Mouse (Mus musculus) stomach, postnatal 0 days (tissue): ENCODE results near the gene Gnat1. TPM values are rescaled to one million over a fixed set of nuclear protein-coding genes. Genes with fewer than 3 reads are reported as not detected.
"Not testable (repeated sequence)": the region's sequence is repeated elsewhere in the genome, so short reads cannot be mapped to it uniquely, and the experiment has no call there.

Source experiments
- ATAC-seq: fragments of 200-750 bp; cut with Nextera tagmentation; 2 replicates; pipeline ENCODE4 v1.8.0; 2017; ENCODE audit not compliant: low FRiP score, low TSS enrichment
- DNase-seq: peaks from one replicate; pipeline ENCODE4 v3.0.0-alpha.2; 2016; ENCODE audit warnings: low spot score
- H3K27ac ChIP-seq: fragments of 300-500 bp; sonication (generic); replicated peaks from 2 replicates; pipeline ENCODE4 v1.5.1; 2014; ENCODE audit warnings: mild to moderate bottlenecking, control low read depth
- H3K27me3 ChIP-seq: fragments of 300-500 bp; sonication (generic); 2 replicates; pipeline ENCODE4 v1.6.1; 2014; ENCODE audit warnings: low read length; ENCODE audit not compliant: control insufficient read depth, insufficient read depth
- H3K36me3 ChIP-seq: fragments of 300-500 bp; sonication (generic); 2 replicates; pipeline ENCODE4 v1.6.1; 2014; ENCODE audit warnings: low read length, mixed read lengths; ENCODE audit not compliant: control insufficient read depth, insufficient read depth
- H3K4me1 ChIP-seq: fragments of 300-500 bp; sonication (generic); replicated peaks from 2 replicates; pipeline ENCODE4 v1.6.1; 2014; ENCODE audit warnings: antibody characterized with exemption; ENCODE audit not compliant: control insufficient read depth, insufficient read depth
- H3K4me2 ChIP-seq: fragments of 300-500 bp; sonication (generic); replicated peaks from 2 replicates; pipeline ENCODE4 v1.6.1; 2014; ENCODE audit warnings: low read depth, mild to moderate bottlenecking, control low read depth, moderate library complexity
- H3K4me3 ChIP-seq: fragments of 300-500 bp; sonication (generic); 2 replicates; pipeline ENCODE4 v1.5.1; 2014; ENCODE audit warnings: low read depth, low read length, control low read depth
- H3K9ac ChIP-seq: fragments of 300-500 bp; sonication (generic); 2 replicates; pipeline ENCODE4 v1.6.1; 2014; ENCODE audit warnings: mild to moderate bottlenecking, low read length, control low read depth, mixed read lengths
- H3K9me3 ChIP-seq: fragments of 300-500 bp; sonication (generic); 2 replicates; pipeline ENCODE4 v1.6.1; 2016; ENCODE audit warnings: low read length; ENCODE audit not compliant: control insufficient read depth
- CTCF ChIP-seq: IDR thresholded peaks from 2 replicates; pipeline ENCODE4 v1.5.1; 2016; ENCODE audit warnings: antibody characterized with exemption, low read depth, mild to moderate bottlenecking, moderate library complexity
- EP300 ChIP-seq: optimal IDR thresholded peaks from 2 replicates; pipeline ENCODE3; 2016; ENCODE audit warnings: antibody characterized with exemption
- WGBS: fragments of 180-500 bp; shearing (Covaris S2); extraction: QIAGEN DNeasy Blood & Tissue Kit; methylation state at CpG from one replicate; pipeline ENCODE4 v1.1.7; 2014; 5-methylcytosine and 5-hydroxymethylcytosine counted together
- polyA plus RNA-seq: library from polyadenylated mRNA; unstranded; fragments of >200 nt; fragmentation: Nextera tagmentation; extraction: Ambion mirVana; gene quantifications from 2 replicates; pipeline ENCODE4 v1.2.1, GENCODE M21; 2015

Gnat1 gene
- polyA plus RNA-seq, 1 experiment from 2014 or later, result 2.9 TPM

DNA sequence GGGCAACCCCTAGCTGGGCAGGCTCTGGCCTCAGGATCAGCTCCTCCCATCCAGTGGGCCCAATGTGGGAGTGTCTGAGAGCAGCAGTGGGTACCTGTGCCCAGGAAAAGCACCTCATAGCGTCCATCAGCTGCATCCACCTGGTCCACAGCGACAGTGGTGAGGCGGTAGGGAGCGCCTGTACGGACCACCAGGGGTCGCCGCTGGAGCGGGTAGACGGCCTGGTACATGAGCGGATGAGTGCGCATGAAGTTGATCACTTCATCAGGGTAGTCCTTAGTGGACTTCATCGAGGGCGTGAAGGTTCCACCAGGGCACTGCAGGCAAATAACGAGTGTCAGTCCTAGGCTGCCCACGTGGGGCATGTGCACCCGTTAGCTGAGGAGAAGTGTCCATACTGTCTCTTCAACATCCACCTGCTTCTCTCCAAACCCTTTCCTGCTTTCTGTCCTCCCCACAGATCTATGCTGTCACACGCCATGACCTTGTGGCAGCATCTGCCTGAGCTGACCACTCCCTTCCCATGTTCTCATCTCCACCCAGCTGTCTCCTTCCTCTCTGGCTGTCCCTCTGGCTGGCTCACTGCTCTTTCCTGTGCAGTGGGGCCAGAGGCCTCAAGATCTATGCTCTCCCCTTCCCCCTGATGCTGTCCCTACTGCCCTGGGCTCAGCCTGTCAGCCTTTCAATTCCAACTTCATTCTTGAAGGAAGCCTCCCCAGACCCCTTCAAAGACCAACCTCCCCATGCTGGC, 5.9 kb upstream of the Gnat1 start:
- H3K27ac ChIP-seq, result no peak overlapping the region
- H3K27me3 ChIP-seq, result no peaks in the 10 kb centered on the region
- H3K36me3 ChIP-seq, result peaks cover 23% of the 10 kb centered on the region
- peak; percentile 72 for DNase-seq
- no peaks in the 10 kb centered on the region for H3K9me3 ChIP-seq
- 34% methylated on average over 17 of the region's 17 CpGs for WGBS
- no peak overlapping the region for H3K9ac ChIP-seq
- ATAC-seq, result peak; percentile 60
- H3K4me1 ChIP-seq, result no peaks in the 10 kb centered on the region
- H3K4me3 ChIP-seq, result no peak overlapping the region
- TF ChIP-seq EP300, result no peak
- TF ChIP-seq CTCF, result peak; percentile 88
- no peak overlapping the region for H3K4me2 ChIP-seq

DNA sequence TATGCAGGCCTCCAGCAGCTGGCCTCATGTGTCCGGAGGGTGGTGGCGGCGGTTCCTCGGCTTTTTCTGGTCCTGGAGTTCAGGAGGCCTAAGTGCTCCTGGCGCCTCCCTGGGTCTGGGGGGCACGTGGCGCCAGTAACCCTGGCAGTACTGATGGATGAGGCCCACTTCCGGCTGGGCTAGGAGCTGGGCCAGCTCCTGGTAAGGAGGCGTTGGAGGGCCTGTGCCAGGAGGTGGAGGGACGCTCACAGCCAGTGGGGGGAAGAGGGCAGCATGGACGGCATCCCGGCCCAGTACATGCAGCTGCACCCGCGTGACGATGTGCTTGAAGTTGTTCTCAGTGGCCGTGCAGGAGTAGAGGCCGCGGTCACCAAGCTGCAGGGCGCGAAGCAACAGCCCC, 2.9 kb upstream of the Gnat1 start:
- no peaks in the 10 kb centered on the region for H3K4me1 ChIP-seq
- no peak for ATAC-seq
- H3K9ac ChIP-seq, result no peak overlapping the region
- H3K4me3 ChIP-seq, result no peak overlapping the region
- TF ChIP-seq CTCF, result no peak
- TF ChIP-seq EP300, result no peak
- WGBS, result 78% methylated on average over 20 of the region's 20 CpGs
- no peak for DNase-seq
- H3K27ac ChIP-seq, result no peak overlapping the region
- no peak overlapping the region for H3K4me2 ChIP-seq
- H3K36me3 ChIP-seq, result peaks cover 12% of the 10 kb centered on the region; the same call in 1 of the 2 replicates
- no peaks in the 10 kb centered on the region for H3K9me3 ChIP-seq
- no peaks in the 10 kb centered on the region for H3K27me3 ChIP-seq

DNA sequence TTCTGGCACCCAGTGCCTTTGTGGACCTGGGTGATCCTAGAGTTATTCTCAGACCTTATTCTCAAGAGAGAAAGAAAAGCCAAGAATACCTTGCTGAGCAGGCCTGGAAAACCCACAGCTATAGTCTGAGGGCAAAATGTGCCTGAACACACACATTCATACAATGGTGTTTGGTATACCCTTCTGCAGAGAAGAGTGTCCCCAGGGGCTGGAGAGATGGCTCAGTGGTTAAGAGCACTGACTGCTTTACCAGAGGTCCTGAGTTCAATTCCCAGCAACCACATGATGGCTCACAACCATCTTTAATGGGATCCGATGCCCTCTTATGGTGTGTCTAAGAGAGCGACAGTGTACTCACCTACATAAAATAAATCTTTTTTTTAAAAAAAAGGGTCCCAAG, 651 bp downstream of the Gnat1 start:
- ATAC-seq, result no peak
- no peak for TF ChIP-seq EP300
- no peak for TF ChIP-seq CTCF

DNA sequence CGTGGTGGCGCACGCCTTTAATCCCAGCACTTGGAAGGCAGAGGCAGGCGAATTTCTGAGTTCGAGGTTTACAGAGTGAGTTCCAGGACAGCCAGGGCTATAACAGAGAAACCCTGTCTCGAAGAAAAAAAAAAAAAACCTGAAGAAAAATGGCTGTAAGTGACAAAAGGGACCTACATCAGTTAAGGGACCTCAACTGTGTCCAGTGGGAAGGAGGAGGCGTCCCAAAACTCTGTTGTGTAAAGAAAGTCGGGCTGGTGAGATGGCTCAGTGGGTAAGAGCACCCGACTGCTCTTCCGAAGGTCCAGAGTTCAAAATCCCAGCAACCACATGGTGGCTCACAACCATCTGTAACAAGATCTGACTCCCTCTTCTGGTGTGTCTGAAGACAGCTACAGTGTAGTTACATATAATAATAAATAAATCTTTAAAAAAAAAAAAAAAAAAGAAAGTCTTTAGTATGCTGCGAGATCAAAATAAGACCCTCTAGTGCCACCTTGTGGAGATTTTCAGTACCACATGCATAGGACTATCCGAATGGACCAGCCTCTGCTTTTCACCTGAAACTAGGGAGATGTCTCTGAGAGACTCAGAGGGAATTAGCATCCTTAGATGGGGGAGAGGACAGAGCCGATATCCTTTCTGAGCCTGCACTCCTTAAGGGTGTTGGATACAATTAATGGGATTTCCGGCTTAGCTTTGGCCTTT, 1.5 kb downstream of the Gnat1 start:
- H3K27ac ChIP-seq, H3K9me3 ChIP-seq, H3K27me3 ChIP-seq, ATAC-seq, H3K9ac ChIP-seq, H3K4me2 ChIP-seq, H3K4me3 ChIP-seq, H3K36me3 ChIP-seq, H3K4me1 ChIP-seq: not testable (repeated sequence)
- peak; percentile 79 for TF ChIP-seq CTCF
- WGBS, result 39% methylated on average over 14 of the region's 14 CpGs
- DNase-seq, result peak; percentile 79

More for the DNA sequence above, 651 bp downstream of the Gnat1 start:
- H3K4me2 ChIP-seq, result no peak overlapping the region
- no peak overlapping the region for H3K4me3 ChIP-seq
- H3K9me3 ChIP-seq, result no peaks in the 10 kb centered on the region
- WGBS, result 98% methylated on average over 2 of the region's 2 CpGs
- peaks cover 7% of the 10 kb centered on the region; the same call in 1 of the 2 replicates for H3K27me3 ChIP-seq
- H3K27ac ChIP-seq, result no peak overlapping the region
- H3K4me1 ChIP-seq, result no peaks in the 10 kb centered on the region
- H3K36me3 ChIP-seq, result peaks cover 7% of the 10 kb centered on the region; the same call in 1 of the 2 replicates
- H3K9ac ChIP-seq, result no peak overlapping the region
- DNase-seq, result no peak

DNA sequence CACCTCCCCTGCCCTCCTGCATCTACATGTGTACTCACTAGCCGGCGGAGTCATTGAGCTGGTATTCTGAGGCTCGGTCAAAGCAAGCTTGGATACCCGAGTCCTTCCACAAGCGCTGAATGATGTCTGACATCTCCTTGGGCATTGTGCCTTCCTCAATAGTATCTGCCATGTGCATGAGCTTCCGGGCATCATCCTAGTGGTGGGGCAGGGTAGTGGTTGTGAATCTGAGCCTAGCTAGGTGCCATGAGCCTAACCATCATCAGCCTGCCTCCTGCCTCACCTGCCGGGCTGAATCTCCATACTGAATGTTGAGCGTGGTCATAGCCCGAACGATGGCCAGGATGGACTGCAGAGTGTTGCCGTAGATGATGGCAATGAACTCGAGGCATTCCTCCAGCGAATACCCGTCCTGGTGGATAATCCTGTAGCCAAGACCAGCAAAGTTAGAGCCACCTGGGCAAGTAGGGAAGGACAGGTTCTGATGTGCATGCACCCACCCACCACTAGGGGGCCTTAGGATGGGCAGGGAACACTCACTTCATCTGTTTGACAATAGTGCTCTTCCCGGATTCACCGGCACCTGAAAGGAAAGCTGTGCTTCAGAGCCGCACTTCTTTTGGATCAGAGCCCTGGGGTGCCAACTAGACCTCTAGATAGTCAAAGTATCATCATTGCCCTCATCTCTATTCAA, 2.3 kb downstream of the Gnat1 start:
- Histone ChIP-seq H3K27me3 (peaks cover 7% of the 10 kb centered on the region; the same call in 1 of the 2 replicates), H3K27ac (no peak overlapping the region), H3K4me1 (no peaks in the 10 kb centered on the region), H3K9me3 (no peaks in the 10 kb centered on the region), H3K4me2 (no peak overlapping the region), H3K4me3 (no peak overlapping the region), H3K36me3 (0 out of 2 replicates have a peak, but pooled peaks cover under 1% of the 10 kb centered on the region), H3K9ac (no peak overlapping the region)
- WGBS, result 16% methylated on average over 17 of the region's 17 CpGs
- ATAC-seq (no peak), DNase-seq (peak; percentile 65)
- TF ChIP-seq EP300, result no peak
- TF ChIP-seq CTCF, result peak; percentile 79
